ENCODE assay signal across 1 mouse cellular context in the genomic region with DNA sequence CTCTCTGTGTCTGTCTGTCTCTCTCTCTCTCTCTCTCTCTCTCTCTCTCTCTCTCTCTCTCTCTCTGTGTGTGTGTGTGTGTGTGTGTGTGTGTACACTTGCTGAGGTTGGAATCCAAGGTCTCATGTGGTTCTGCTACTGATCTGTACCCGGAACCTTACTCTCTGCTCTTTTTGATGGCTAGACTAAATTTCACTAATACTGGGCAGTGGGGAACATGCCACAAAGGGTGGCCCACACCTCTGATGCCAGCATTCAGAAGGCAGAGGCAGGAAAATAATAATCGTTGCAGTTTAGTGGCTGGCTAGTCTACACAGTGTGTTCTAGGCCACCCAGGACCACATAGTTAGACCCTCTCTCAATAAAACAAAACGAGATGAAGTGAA.
TF ChIP-seq lines count a peak whose summit lies in the region.

No protein-coding gene starts in this region.

TF ChIP-seq in myocyte, 11 proteins besides CTCF, POLR2A, EP300 and RAD21:
- TF ChIP-seq MAX (IDR thresholded peaks at IDR 0.05; ENCODE audit: low read depth) (no peak), TCF12 (IDR thresholded peaks at IDR 0.05; ENCODE audit: insufficient read depth, poor library complexity, severe bottlenecking) (no peak), CEBPB (IDR thresholded peaks at IDR 0.05; ENCODE audit: insufficient read depth, poor library complexity, severe bottlenecking) (no peak), MYOG (IDR thresholded peaks at IDR 0.05; ENCODE audit: control insufficient read depth in 1 of 3, insufficient read depth in 1 of 3, insufficient read length in 2 of 3, low read depth in 2 of 3) (no peak), MYOD1 (IDR thresholded peaks at IDR 0.05; ENCODE audit: control insufficient read depth in 1 of 3, insufficient read length in 2 of 3, low read depth in 2 of 3) (no peak), USF1 (IDR thresholded peaks at IDR 0.05; ENCODE audit: low read depth) (no peak), TCF3 (IDR thresholded peaks at IDR 0.05; ENCODE audit: insufficient read length, low read depth) (no peak), E2F4 (IDR thresholded peaks at IDR 0.05; ENCODE audit: insufficient read depth) (no peak), REST (IDR thresholded peaks at IDR 0.05; ENCODE audit: insufficient read depth, insufficient read length) (no peak), SRF (IDR thresholded peaks at IDR 0.05; ENCODE audit: control insufficient read depth, insufficient read length, low read depth) (no peak), POLR2AphosphoS2 (IDR thresholded peaks at IDR 0.05; ENCODE audit: insufficient read length, low read depth) (no peak)
TF ChIP-seq in myocyte: peak in this region for 0.
